Mouse (Mus musculus) olfactory bulb, adult 2 months (tissue): ENCODE data around the gene 1700123L14Rik.

Source experiments
- CTCF ChIP-seq: fragments of 200-500 bp; IDR thresholded peaks from 2 replicates; pipeline ENCODE4 v1.5.1; 2012; ENCODE audit warnings: low read depth, mild to moderate bottlenecking, low read length, moderate library complexity; ENCODE audit not compliant: insufficient read depth
- POLR2A ChIP-seq: fragments of 200-500 bp; IDR thresholded peaks from 2 replicates; pipeline ENCODE4 v1.6.1; 2012; ENCODE audit warnings: mild to moderate bottlenecking, low read depth, low read length, moderate library complexity; ENCODE audit not compliant: insufficient read depth

- TF ChIP-seq CTCF (no peak), POLR2A (no peak)
These were observed 22.7 kb downstream of the 1700123L14Rik start for GRCm38 (mm10) chr6:96143326-96143725.
